Mouse (Mus musculus) thymus, postnatal 4 days (tissue): ENCODE measurements around the gene Zfp3.
"Not testable (repeated sequence)": the region's sequence is repeated elsewhere in the genome, so short reads cannot be mapped to it uniquely, and the experiment has no call there.

ENCODE experiments used
- DNase-seq: peaks from one replicate; pipeline ENCODE4 v3.0.0; 2021

Gene Zfp3

DNA sequence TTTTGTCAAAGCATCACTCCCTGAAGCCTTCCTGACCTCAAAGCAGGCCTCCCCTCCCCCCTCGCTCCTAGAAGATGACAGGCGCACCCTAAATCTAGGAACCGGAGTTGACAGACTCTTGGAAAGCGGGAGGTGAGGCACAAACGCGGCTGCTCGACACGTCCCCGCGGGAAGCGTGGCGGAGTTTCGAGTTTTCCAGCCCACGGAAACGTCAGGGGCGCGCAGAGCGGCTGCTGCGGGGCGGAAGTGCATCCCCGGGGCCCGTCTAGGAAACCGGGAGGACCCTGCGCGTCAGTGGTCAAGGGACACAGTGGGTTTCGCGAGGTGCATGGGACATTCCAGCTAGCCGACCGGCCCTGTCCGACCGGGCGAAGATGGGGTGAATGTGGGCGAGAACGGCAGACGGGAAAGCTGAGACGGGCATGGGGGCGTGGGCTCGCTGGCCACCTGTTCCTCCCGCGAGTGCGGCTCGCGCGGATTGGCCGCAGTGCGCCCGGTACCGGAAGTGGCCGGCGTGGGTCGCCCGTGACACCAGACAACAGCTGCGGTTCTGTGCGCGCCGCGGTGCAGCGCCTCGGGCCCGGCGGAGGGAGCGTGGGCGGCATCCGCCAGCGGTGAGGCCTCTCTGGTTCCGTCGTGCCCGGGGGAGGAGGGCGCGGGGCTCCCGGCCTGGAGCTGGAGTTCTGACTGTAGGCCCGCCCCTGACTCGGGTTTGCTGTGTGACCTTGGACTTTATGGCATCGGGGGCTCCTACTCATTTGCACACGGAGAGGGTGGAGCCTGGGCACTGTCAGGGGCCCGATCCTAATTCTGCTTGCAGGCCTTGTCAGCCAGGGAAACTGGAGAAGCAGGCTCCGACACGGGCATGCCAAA is at the start of gene Zfp3:
Gene Zfp3 (plus strand): TSS at position 274 of the 873 bp plus-strand sequence.
- peak; percentile 90 for DNase-seq

DNA sequence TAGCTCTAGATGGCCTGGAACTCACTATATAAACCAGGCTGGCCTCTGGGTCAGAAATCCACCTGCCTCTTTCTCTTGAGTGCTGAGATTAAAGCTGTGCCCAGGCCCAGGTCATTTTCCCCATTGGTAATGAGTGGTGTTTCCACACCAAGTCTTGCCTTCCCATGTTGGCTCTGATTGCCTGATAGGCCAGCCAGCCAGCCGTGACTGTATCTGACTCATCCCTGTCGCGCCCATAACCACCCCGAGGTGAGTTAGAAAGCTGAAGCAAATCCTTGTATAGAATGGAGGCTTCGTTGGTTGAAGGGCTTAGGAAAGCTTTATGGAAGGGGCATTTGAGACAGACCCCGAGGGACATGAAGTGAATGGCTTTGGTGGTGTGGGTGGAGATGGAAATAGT is 48.2 kb upstream of the Zfp3 start:
- DNase-seq: no peak

DNA sequence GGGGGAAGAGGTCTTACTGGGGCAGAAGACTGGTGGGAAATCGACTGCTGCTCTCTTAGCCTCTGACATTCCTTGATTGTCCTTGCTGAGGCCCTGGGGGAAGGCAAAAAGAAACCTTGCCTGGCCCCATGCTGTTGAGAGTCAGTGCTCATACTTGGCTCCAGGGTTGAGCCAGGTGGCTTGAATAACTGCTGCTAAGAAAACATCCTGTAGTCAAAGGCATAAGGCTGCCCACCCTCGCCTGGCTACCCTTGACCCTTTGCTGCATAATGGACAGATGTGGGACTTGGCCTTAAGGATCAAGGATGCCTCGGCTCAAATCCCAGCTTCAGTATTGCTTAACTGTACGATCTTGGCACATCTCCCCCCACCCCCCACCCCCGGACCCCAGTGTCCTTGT is 45.5 kb upstream of the Zfp3 start:
- no peak for DNase-seq

DNA sequence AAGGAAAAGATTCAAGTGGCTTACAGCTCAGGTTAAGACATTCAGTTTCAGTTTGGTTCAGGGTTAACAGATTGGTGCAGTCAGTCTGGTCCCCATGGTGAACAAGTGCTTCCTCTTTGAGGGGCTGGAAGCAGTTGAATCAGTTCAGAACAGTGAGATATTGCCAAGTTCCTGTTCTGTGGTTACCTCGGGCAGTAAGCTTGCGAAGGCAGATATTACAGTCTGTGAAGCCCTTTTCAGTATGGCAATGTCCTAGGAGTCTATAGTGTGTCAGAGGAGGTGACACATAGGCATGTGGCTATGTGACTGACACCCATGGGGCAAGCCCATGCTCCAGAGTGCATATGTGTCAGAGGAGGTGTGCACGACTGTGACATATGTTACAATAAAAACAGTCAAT is 43.4 kb upstream of the Zfp3 start:
- DNase-seq: no peak

DNA sequence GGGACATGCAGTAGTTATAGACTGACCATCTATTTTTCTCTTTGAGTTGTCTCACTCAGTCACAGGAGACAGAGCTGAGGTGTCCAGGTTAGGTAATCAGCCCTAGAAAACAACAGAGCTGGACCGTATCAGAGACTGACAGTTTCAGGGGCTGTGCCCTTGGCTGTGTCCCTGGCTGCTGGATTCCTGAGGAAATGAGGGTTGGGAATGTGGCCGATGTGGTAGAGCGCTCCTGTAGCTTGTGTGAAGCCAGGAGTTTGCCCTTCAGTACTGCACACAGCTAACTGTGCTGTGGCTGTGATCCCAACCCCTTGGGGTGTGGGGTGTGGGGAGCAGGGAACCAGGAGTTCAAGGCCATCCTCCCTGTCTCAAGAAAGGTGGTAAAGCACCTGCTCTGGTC is 42.9 kb upstream of the Zfp3 start:
- no peak for DNase-seq

DNA sequence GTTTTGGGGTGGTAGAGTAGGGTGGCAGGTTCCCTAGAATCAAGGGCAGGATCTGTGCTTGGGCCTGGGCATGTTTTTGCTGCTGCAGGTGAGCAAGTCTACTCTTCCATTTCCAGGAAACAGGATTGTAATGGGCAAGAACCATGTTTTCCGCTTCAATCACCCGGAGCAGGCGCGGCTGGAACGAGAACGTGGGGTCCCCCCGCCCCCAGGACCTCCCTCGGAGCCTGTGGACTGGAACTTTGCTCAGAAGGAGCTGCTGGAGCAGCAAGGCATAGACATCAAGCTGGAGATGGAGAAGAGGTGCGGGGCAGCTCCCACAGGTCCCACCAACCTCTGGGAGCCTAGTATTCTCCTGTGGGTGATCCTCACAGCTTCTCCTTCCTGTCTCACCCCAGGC is 39.3 kb upstream of the Zfp3 start:
- no peak for DNase-seq

DNA sequence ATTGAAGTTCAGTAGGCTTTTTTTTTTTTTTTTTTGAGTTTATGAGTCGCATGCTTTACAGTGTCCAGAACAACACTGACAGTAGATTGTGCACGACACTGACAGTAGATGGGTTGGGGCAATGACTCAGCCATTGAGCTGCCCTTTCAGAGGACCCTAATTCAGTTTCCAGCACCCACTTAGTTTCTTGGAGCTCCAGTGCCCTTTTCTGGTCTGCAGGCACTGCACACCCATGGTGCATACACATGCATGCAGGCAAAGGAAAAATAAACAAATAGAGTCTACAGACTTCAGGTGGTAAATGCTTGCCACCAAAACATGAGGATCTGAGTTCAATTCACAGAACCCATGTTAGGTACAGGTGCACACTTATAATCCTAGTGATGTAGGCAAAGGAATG is 37.4 kb upstream of the Zfp3 start:
- DNase-seq: no peak

DNA sequence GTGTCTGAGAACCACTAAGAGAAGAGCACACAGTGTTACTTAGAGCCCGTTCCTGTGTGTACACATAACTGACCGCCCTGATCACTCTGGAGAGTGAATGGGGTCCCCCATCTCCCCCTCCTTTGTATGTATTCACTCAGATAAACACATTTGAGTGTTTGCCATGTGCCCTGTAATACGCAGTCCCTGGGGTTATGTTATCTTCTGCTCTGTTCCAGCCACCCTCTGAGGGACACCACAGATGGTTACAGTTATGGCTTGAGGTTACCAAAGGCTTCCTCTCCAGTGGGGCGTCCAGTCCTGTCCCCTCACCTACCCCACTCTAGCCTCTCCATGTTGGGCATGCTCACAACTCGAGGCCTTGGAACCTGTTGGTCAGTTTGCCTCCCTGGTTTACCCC is 36.6 kb upstream of the Zfp3 start:
- DNase-seq: no peak

DNA sequence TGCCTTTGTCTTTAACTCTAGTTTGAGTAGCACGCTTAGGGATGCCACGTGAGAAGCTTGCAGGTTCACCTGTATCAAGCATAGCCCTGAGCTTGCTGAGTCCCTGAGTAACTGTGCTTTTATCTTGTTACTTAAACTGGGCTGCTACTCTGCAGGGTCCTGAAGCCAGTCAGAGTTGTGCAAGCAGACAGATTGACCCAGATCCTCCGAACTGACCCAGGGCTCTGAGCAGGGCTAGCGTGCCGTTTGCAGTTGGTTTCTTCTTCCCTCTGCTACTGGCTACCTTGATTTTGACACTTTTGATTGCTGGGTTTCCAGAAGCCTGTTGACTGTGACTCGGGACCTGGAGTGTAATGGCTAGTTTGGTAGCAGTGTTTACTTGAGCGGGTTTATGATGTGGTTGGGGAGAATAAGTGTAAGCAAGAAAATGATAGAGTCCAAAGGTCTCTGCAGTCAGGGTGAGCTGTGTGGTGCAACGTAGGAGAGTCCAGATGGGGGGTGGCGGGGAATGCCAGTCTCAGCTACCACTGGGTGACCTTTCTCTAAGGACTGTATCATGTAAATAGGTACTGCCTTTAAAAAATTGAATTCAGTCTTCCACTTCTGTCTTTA is 33.5 kb upstream of the Zfp3 start:
- DNase-seq: no peak

DNA sequence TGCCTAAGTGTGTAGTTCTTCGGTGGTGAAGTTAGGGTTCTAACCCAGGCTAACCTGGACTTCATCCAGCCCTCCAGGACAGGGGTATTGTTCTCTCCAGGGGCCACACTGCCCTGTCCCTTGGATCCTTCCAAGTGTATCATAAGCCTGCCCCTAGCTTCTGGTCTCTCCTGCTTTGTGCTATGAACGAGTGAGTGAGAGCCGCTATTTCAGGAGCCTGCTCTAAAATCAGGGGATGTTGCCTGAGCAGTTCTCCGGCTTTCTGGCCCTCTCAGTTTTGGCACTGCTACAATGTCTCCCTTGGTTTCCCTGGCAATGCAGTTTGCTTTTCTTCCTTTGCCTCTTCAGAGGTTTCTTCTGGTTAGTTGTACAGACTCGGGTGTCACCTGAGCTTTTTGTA is 32.8 kb upstream of the Zfp3 start:
- no peak for DNase-seq

DNA sequence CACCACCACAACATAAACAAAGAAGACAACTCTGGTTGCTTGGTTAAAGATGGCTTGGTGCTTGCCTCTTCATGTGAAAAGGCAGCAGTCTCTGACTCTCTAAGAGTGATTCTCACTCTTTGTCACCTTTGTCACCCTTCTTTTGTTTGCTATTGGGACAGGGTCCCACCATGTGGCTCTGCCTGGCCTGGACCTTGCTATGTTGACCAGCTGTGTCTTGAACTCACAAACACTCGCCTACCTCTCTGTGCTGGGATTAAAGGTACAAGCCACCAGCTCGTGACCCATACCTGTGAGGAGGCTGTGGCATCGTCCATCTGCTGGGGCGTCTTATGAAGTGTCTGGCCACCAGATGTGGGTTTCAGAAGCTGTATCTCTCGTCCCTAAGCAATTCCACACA is 30.8 kb upstream of the Zfp3 start:
- no peak for DNase-seq

DNA sequence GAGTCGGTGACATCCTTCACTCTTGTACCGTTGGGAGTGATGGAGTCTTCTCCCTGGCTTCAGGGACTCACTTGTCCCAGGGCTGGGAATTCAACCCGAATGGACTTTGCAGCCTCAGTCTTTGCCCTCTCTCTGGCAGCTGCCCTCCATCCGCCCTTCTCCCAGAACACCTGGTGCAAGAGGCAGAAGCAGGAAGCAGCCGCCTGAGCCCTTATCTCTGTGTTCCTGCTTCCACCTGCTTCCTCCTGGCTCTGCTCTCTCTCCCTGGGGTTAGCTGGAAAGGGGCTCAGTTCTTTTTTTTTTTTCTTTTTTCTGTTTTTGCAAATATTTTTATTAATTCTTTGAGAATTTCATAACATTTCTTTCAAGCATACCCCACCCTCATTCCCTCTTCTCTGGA is 26.3 kb upstream of the Zfp3 start:
- no peak for DNase-seq

DNA sequence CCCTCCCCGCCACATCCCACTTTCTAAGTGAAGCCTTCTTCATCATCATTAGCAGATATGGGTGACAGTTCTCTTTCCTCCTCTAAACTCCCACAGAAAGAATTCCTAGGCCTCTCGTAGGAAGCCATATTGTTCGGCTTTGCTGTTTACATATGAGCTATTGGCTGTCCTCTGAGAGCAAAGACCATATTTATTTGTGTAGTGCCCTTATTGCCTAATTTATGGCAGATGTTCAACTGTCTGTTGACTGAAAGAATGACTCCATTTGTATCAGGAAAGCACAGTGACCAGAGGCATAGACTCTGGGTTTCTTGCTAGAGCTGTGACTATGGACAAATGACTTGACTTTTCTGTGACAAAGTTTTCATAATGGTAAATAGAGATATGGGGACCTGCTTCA is 22.4 kb upstream of the Zfp3 start:
- DNase-seq: no peak

DNA sequence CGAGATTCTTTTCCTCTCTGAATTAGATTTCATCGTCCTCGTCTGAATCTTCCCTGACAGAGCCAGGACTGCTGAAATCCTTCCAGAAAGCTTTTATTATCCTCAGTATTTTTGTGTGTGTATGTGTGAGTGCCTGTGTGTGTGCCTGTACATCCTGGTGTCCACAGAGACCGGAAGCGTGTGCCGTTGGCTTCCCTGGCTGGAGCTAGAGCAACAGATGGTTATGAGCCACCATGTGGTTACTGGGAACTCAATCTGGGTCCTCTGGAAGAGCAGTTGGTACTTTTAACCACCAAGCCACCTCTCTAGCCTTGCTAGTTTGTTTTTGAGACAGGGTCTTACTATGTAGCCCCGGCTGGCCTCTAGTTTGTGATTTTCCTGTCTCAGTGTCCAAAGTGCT is 21.9 kb upstream of the Zfp3 start:
- DNase-seq: no peak

DNA sequence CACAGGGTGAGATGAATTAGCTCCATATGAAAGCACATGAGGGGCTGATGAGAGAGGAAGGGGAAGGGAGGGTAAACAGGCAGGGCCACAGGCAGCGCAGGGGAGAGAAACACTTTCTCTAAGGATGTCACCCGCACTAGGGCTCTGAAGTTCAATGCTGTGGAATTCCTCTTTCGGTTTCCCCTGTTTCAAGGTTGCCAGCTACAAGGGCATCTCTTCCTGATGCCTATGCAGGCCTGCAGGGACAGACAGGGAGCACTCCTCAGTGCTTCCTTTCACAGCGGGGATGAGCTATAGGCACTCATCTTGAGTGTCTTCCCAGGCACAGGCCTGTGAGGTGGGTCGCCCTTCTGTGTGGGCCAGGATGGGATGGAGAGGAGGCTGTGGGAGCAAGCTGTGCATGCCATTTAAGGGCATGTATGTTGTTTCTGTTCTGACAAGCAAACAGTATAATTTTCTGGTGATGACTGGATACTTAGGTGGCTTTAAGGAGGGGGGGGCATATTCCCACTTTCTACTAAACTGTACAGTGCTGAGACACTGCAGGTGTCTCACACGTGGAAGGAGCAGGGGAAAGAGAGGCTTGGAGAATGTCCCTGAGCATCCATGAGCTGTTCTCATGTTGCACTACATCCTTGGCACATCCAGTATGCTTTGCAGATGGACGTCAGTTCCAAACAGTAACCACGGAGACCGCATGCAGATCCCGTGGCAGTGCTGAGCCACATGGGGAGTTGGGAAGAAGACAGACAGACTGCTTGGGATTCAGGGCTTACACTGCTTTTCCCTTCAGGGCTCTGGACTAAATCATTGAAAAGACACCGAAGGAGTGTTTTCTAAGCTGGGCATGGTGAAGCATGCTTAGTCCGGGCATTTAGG is 21.2 kb upstream of the Zfp3 start:
- no peak for DNase-seq

DNA sequence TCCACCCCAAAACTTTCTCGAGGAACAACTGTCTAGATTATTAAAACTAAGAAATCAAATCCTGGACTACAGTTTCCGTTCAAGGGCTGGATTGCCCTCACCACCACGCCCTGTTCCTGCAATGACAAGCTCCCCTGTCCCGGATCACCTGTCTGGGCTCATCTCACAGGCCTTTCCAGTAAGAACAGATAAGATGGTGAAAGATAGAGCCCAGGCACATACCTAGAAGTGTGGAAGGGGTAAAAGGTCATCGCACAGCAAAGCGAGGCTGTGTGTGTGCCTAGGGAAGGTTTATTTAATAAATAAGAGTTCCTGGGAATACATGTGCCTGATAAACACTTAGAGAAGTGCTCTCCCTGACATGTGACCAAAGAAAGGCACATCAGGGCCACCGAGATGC is 18.4 kb upstream of the Zfp3 start:
- DNase-seq: no peak

DNA sequence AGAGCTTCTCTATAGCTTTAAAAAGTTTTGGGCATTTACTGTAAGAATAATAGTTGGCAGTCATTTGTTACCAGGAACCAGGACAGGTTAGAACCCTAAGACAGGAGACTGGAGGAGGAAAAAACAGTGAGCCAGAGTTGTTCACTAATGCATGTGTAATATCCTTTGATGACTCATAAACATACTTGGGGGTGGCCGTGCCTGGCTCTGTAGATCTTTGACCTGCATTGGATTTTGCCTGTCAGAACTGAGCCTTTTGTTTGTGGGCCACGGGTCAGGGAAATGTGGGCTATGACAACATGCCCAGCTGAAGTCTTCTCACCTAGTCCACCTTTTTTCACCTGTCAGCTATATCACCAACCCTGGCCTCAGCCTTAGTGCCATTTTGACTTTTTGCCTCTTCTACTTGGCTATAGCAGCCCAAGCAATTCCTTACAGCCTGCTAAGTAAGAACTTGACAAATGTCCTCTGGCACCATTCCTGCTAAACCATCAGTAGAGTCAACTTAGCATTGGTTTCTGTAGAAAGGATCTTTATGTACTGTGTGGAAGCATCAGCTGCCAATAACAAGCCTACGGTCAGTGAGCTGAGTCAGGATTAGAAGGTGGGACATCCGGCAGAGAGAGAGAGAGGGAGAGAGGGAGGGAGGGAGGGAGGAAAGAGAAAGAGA is 16.0 kb upstream of the Zfp3 start:
- no peak for DNase-seq

DNA sequence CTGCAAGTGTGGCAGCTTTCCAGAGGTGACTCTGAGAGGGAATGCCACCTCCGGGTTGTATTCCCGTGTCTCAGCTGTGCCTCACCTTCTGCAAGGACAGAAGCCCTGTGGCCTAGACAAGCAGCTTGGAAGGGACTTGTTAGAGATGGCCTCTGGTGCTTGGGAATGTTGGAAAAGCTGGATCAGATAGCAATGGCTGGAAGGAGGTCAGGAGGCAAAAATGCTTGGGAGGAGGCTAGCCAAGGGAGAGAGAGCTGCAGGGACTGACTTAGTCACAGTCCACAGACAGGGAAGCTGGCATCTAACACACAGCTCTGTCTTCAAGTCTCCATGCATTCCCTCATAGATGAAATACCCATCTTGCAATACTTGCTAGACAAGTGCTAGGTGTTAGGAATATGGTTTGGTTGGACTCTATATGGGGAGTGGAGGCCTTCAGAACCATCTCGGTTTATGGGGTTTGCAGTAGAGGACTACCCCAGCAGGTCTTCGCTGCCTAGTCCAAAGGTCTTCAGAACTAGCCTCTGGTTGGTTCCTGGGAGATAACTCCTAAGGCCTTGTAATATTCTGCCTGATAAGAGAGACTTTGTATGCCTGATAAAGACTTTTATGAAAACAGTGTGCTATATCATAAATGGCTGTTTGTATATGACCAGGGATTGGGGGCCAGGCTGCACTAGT is 11.5 kb upstream of the Zfp3 start:
- DNase-seq: no peak

DNA sequence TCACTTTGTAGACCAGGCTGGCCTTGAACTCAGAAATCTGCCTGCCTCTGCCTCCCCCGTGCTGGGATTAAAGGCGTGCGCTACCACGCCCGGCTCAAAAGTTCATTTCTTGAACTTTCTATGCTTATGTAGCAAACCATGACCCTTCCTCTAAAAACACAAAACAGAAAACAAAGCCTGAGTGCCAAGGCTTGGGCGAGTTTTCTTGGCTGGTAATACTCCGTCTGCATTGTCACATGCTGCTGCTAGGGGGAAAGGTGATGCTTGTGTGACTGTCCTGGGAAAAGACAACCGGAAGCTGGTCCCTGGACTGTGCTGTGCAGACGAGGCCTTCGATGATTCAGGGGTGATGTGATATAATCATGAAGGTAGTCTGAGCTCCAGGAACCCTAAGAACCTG is 10.9 kb upstream of the Zfp3 start:
- no peak for DNase-seq

DNA sequence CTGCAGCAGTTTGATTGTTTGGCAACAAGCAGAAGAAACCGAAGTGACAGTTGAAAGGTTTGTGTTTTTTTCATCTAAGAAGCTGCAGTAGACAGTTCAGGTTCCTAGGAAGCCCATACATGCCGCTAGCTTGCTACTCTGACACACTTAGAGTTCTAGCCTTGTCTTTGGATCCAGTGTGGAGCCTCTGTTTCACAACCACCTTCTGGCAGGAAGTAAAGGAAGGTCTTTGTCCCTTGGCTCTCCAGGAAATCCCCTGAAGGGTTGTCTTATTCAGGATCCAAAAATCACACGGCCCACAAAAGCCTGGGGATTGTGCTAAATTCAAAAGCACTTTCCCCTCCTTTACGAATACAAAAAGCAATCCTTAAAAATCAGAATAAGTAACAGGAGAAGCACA is 9.5 kb upstream of the Zfp3 start:
- no peak for DNase-seq

DNA sequence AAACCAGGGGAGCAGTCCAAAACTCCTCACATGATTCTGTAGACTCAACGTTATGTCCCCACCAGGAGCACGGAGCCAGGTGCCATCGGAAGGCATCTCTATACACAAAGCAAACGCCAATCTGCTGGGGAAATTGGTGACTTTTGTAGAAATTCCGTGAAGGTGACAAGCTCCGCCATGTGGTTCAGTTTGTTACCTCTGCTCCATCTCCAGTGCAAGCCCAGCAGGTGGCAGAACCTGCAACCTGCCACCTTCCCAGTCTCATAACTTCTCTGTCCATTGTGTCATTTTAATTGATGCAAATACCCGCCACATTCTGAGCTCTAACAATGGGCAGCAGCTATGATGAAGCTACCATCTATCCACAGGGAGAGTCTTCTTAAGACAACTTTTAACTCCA is 9.1 kb upstream of the Zfp3 start:
- DNase-seq: peak; percentile 35

DNA sequence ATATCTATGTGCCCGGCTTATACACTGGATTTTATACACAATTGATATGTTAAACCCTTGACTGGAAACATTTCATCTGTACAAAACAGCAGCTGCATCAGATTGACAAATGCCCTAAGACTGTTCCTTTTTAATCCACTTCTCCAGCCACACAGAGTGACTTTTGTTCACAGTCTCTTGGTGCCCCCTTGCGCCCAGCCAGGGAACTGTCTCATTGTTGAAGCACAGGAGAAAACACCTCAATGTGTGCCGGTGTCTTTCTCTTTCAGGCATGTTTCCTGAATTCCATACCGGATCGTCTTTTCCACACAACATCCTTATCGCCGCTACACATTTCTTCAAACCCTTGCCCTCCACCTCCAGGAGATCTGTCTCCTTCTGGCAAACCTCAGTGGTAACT is 8.4 kb upstream of the Zfp3 start:
- DNase-seq: peak; percentile 95

DNA sequence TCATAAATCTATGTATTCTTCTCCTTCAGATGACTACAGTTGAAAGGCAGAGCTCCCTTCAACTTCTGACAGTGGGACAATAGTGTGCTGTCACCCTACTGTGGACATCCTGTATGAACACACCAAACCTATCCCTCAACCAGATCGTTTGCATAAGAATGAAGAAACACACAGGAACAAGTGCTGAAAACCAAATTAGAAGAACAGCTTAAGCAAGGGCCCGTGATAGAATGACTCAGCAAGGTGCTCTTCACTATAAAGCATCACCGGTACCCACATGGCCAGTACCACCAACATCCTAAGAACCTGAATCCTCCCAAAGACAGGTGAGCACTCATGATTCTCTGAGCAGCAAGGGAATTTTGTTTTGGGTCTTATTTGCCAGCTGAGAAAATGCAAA is 3.6 kb upstream of the Zfp3 start:
- not testable (repeated sequence) for DNase-seq
